Mouse (Mus musculus): ENCODE measurements at regions not wholly inside any gene's neighbourhood (a gene's known extent, or its start where the extent isn't known, plus 50 kb on each side); places are given as distances from the start of the nearest gene placed in this dataset.

DNA sequence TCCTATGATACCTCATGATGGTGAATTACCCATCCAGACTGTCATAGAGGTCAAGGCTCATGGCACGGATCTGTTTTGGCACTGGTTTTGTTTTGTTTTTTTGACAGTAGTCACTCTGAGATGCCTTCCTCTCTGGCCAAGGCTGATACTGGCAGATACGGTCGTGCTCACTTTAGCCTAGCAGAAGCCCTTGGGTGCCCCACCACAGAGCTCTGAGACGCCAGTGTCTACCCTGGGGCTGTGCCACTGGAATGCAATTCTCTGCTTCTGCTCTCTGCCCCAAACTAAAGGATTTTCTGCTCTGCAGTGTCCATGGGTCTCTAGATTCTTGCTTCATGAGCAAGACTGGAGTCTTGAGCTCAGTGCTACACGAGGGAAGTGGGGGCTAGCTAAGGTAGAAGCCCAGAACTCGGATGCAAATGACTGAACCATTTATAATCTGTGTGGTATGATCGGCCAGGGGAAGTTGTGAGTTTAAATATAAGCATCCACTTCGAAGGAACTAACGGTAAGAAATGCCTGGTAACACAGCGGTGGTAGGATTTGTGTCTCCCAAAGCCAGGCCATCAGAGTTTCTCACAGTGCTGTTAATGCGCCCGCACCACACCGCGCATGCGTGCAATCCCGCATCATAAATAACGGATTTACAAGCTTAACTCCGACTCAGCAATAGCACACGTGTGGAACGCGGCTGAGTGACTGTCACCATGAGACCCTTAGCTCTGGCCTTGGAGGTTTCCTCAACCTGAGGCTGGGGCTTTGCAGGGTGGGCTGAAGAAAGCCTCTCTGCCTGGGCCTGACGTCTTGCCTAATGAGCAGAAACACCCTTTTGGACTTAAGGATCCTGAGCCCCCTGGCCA, 177.6 kb downstream of the Bcl11a start:
- Histone ChIP-seq H3K27ac (replicated peaks) (no peak overlapping the region), H3K9me3 (replicated peaks) (no peaks in the 10 kb centered on the region), H3K36me3 (replicated peaks) (no peaks in the 10 kb centered on the region), H3K4me3 (replicated peaks) (no peak overlapping the region), H3K4me2 (no peak overlapping the region), H3K9ac (no peak overlapping the region), H3K27me3 (no peaks in the 10 kb centered on the region), H3K4me1 (replicated peaks) (no peaks in the 10 kb centered on the region)
- WGBS (ENCODE audit: insufficient replicate concordance) = 61% methylated on average over 22 of the region's 22 CpGs
- ATAC-seq (ENCODE audit: insufficient read depth) = no peak

GRCm38 (mm10) chr11:24257741-24258140, 179.9 kb downstream of the Bcl11a start:
- Histone ChIP-seq H3K36me3 (replicated peaks) (no peaks in the 10 kb centered on the region), H3K27ac (replicated peaks) (no peak overlapping the region), H3K4me3 (replicated peaks) (no peak overlapping the region), H3K9ac (no peak overlapping the region), H3K4me2 (no peak overlapping the region), H3K4me1 (replicated peaks) (no peaks in the 10 kb centered on the region), H3K27me3 (no peaks in the 10 kb centered on the region), H3K9me3 (replicated peaks) (no peaks in the 10 kb centered on the region)
- no peak for ATAC-seq (ENCODE audit: insufficient read depth)

GRCm38 (mm10) chr11:24258340-24258739, 180.5 kb downstream of the Bcl11a start:
- Histone ChIP-seq H3K9ac (no peak overlapping the region), H3K27ac (replicated peaks) (no peak overlapping the region), H3K4me1 (replicated peaks) (no peaks in the 10 kb centered on the region), H3K4me3 (replicated peaks) (no peak overlapping the region), H3K9me3 (replicated peaks) (no peaks in the 10 kb centered on the region), H3K4me2 (no peak overlapping the region), H3K36me3 (replicated peaks) (no peaks in the 10 kb centered on the region), H3K27me3 (no peaks in the 10 kb centered on the region)
- ATAC-seq (ENCODE audit: insufficient read depth) = no peak
- WGBS (ENCODE audit: insufficient replicate concordance) = 64% methylated on average over 6 of the region's 6 CpGs

DNA sequence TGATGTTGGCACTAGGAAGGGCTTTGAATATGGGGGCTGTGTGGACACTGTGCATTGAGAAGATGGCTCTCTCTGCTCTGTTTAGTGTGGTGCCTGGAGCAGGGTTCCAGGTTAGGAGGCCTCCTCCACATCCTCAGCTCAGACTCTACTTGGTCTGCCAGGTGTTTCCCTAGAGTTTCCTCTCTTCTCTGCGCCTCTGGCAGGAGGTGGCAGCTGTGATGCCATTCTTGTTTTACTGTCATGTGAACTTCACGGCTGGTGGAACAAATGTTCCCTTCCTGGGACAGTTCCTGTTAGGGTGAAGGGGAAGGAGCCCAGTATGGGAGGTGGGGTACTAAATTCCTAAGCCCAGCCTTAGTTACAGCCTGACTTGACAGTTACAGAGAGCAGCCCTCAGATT, 181.8 kb downstream of the Bcl11a start:
- Histone ChIP-seq H3K27ac (replicated peaks) (no peak overlapping the region), H3K4me3 (replicated peaks) (no peak overlapping the region), H3K27me3 (no peaks in the 10 kb centered on the region), H3K9me3 (replicated peaks) (no peaks in the 10 kb centered on the region), H3K9ac (no peak overlapping the region), H3K4me1 (replicated peaks) (no peaks in the 10 kb centered on the region), H3K4me2 (no peak overlapping the region), H3K36me3 (replicated peaks) (no peaks in the 10 kb centered on the region)
- ATAC-seq (ENCODE audit: insufficient read depth) = no peak
- 49% methylated on average over 2 of the region's 2 CpGs for WGBS (ENCODE audit: insufficient replicate concordance)

DNA sequence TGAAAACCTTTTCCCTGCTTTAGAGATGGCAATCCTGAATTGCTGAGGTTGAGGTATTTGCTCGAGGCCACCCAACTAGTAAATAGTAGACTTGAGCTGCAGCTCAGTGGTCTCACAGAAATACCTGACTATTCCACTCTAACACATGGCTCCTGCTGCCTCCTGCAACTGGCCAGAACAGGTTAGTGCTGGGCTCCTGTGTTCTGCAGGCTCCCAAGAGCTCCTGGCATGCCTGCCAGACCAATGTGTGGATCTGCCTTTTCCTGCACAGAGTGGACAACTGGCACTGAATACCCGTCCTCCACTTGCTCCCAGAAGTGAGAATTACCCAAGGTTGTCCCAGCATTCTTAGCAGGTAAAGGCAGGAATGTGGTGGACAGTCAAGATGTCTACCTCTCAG, 191.2 kb downstream of the Bcl11a start:
- WGBS (ENCODE audit: insufficient replicate concordance) = 53% methylated on average over 2 of the region's 2 CpGs
- H3K27me3 ChIP-seq = no peaks in the 10 kb centered on the region
- H3K4me3 ChIP-seq (replicated peaks) = no peak overlapping the region

GRCm38 (mm10) chr11:24281628-24282027, 203.8 kb downstream of the Bcl11a start:
- Histone ChIP-seq H3K9ac (no peak overlapping the region), H3K4me3 (replicated peaks) (no peak overlapping the region), H3K27ac (replicated peaks) (no peak overlapping the region), H3K4me1 (replicated peaks) (no peaks in the 10 kb centered on the region), H3K27me3 (0 out of 2 replicates have a peak, but pooled peaks cover 13% of the 10 kb centered on the region), H3K36me3 (replicated peaks) (no peaks in the 10 kb centered on the region), H3K9me3 (replicated peaks) (no peaks in the 10 kb centered on the region), H3K4me2 (no peak overlapping the region)
- WGBS (ENCODE audit: insufficient replicate concordance) = 48% methylated on average over 5 of the region's 5 CpGs
- no peak for ATAC-seq (ENCODE audit: insufficient read depth)

More for the DNA sequence above, 191.2 kb downstream of the Bcl11a start:
- H3K4me1 ChIP-seq (replicated peaks) = no peaks in the 10 kb centered on the region
- no peaks in the 10 kb centered on the region for H3K9me3 ChIP-seq (replicated peaks)
- no peak overlapping the region for H3K4me2 ChIP-seq
- H3K36me3 ChIP-seq (replicated peaks) = no peaks in the 10 kb centered on the region
- no peak for ATAC-seq (ENCODE audit: insufficient read depth)
- no peak overlapping the region for H3K9ac ChIP-seq
- no peak overlapping the region for H3K27ac ChIP-seq (replicated peaks)

GRCm38 (mm10) chr11:24282556-24282955, 204.7 kb downstream of the Bcl11a start:
- Histone ChIP-seq H3K4me3 (replicated peaks) (no peak overlapping the region), H3K36me3 (replicated peaks) (no peaks in the 10 kb centered on the region), H3K9me3 (replicated peaks) (no peaks in the 10 kb centered on the region), H3K9ac (no peak overlapping the region), H3K27me3 (0 out of 2 replicates have a peak, but pooled peaks cover 13% of the 10 kb centered on the region), H3K4me1 (replicated peaks) (no peaks in the 10 kb centered on the region), H3K27ac (replicated peaks) (no peak overlapping the region), H3K4me2 (no peak overlapping the region)
- no peak for ATAC-seq (ENCODE audit: insufficient read depth)
- WGBS (ENCODE audit: insufficient replicate concordance) = 54% methylated on average over 9 of the region's 9 CpGs

- Histone ChIP-seq H3K9me3 (replicated peaks) (no peaks in the 10 kb centered on the region), H3K36me3 (replicated peaks) (no peaks in the 10 kb centered on the region), H3K4me2 (peak overlapping the region; percentile 18; the same call in 1 of the 2 replicates), H3K9ac (no peak overlapping the region), H3K4me1 (replicated peaks) (no peaks in the 10 kb centered on the region), H3K27ac (replicated peaks) (no peak overlapping the region), H3K4me3 (replicated peaks) (no peak overlapping the region), H3K27me3 (0 out of 2 replicates have a peak, but pooled peaks cover 13% of the 10 kb centered on the region)
- WGBS (ENCODE audit: insufficient replicate concordance) = 44% methylated on average over 18 of the region's 18 CpGs
- ATAC-seq (ENCODE audit: insufficient read depth) = peak; percentile 71
Measured at GRCm38 (mm10) chr11:24286129-24287108, 208.6 kb downstream of the Bcl11a start.

- no peak overlapping the region for H3K9ac ChIP-seq
- no peak overlapping the region for H3K4me3 ChIP-seq (replicated peaks)
- H3K4me2 ChIP-seq = no peak overlapping the region
- ATAC-seq (ENCODE audit: insufficient read depth) = no peak
- H3K9me3 ChIP-seq (replicated peaks) = no peaks in the 10 kb centered on the region
- H3K36me3 ChIP-seq (replicated peaks) = no peaks in the 10 kb centered on the region
- no peaks in the 10 kb centered on the region for H3K27me3 ChIP-seq
- WGBS (ENCODE audit: insufficient replicate concordance) = 55% methylated on average over 3 of the region's 3 CpGs
- H3K4me1 ChIP-seq (replicated peaks) = no peaks in the 10 kb centered on the region
- H3K27ac ChIP-seq (replicated peaks) = no peak overlapping the region
Measured at GRCm38 (mm10) chr11:24293209-24293608, 215.4 kb downstream of the Bcl11a start.

- H3K4me1 ChIP-seq (replicated peaks) = no peaks in the 10 kb centered on the region
- H3K4me3 ChIP-seq (replicated peaks) = no peak overlapping the region
- H3K9me3 ChIP-seq (replicated peaks) = no peaks in the 10 kb centered on the region
- H3K27ac ChIP-seq (replicated peaks) = no peak overlapping the region
- WGBS (ENCODE audit: insufficient replicate concordance) = 64% methylated on average over 7 of the region's 7 CpGs
- no peaks in the 10 kb centered on the region for H3K27me3 ChIP-seq
- no peaks in the 10 kb centered on the region for H3K36me3 ChIP-seq (replicated peaks)
- H3K9ac ChIP-seq = no peak overlapping the region
- no peak overlapping the region for H3K4me2 ChIP-seq
- ATAC-seq (ENCODE audit: insufficient read depth) = no peak
Measured at GRCm38 (mm10) chr11:24293860-24294531, 216.1 kb downstream of the Bcl11a start.

Data from liver, embryonic 15.5 days (tissue).